Mouse (Mus musculus) retina, postnatal 1 day (tissue): ENCODE data around the gene Pex26.

Source experiments
- DNase-seq: peaks from one replicate; pipeline ENCODE4 v3.0.0-alpha.2; 2012

Pex26 gene

GRCm38 (mm10) chr6:121183414-121184173 is at the start of gene Pex26:
Gene Pex26, plus strand, starts transcription at chr6:121183667.
- DNase-seq: peak; percentile 96

DNA sequence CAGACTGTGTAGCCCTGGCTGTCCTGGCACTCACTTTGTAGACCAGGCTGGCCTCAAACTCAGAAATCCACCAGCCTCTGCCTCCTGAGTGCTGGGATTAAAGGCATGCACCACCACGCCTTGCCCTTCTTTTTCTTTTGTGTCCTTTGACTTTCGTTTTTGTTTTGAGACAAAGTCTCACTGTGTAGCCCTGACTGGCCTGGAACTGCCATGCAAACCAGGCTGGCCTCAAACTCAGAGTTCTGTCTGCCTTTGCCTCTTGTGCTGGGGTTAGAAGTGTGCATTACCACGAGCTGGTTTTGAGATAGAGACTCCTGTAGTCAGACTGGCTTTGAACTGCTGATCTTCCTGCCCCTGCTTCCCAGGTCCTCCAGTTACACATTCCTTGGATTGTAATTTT is 49.2 kb upstream of the Pex26 start:
- no peak for DNase-seq

- DNase-seq: no peak
Observed at GRCm38 (mm10) chr6:121134884-121135283, 48.6 kb upstream of the Pex26 start.

DNA sequence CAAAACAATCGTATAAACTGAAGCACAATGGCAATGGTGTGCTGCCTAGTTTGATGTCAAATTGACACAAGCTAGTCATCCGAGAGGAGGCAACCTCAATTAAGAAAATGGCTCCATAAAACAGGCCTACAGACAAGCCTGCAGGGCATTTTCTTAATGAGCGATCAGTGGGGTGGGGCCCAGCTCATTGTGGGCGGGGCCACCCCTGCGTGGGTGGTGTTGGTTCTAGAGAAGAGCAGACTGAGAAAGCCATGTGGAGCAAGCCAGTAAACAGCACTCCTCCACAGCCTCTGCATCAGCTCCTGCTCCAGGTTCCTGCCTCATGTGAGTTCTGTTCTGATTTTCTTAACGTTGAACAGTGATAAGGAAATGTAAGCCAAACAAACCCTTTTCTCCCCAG is 46.2 kb upstream of the Pex26 start:
- no peak for DNase-seq

- DNase-seq: no peak
Observed at GRCm38 (mm10) chr6:121138338-121139040, 45.0 kb upstream of the Pex26 start.

- DNase-seq: no peak
Observed at GRCm38 (mm10) chr6:121139271-121139670, 44.2 kb upstream of the Pex26 start.

- no peak for DNase-seq
Observed at GRCm38 (mm10) chr6:121142298-121142697, 41.2 kb upstream of the Pex26 start.

DNA sequence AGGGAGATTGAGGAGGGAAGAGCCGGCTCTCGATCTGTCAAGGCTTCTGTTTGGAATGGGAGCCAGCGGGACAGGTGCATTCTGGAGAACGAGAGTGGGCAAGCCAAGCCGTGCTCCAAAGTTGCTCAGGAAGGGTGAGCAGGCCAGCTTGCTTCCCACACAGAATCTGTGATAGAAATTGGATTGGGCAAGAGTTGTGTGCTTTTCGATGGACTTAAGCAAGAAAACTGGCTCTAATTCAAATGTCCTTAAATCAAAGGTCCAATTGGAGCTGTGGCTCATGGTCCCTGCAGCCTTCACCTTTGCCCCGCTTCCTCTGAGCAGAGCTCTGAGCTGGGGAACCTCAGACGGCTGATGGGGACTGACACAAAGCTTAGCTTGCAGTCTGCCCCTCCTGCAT is 40.0 kb upstream of the Pex26 start:
- DNase-seq: no peak

GRCm38 (mm10) chr6:121144066-121144465 is 39.4 kb upstream of the Pex26 start:
- DNase-seq: peak; percentile 59

- no peak for DNase-seq
Observed at GRCm38 (mm10) chr6:121145010-121145604, 38.4 kb upstream of the Pex26 start.

- no peak for DNase-seq
Observed at GRCm38 (mm10) chr6:121145906-121146305, 37.6 kb upstream of the Pex26 start.

- DNase-seq: no peak
Observed at GRCm38 (mm10) chr6:121146798-121147197, 36.7 kb upstream of the Pex26 start.

GRCm38 (mm10) chr6:121148360-121148759 is 35.1 kb upstream of the Pex26 start:
- no peak for DNase-seq

- DNase-seq: no peak
Observed at GRCm38 (mm10) chr6:121149420-121149819, 34.0 kb upstream of the Pex26 start.

- no peak for DNase-seq
Observed at GRCm38 (mm10) chr6:121150126-121150525, 33.3 kb upstream of the Pex26 start.

DNA sequence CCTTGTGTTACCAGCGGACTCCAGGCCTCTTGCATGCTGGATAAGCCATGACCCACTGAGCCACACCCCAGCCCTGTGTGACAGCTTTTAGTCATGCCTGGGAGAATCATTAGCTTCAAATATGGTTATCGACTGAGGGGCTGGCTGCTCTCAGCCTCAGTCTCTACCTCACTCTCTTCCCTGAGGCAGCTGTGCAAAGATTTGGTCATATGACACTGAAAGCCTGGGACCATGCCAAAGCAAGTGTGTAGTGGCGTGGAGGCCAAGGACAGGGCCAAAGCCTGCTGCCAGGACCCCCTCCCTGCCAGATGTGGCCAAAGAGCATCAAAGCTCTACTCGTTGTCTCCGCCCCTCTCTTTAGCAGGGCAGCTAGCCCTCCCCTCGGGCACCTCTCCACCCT is 31.7 kb upstream of the Pex26 start:
- no peak for DNase-seq

- no peak for DNase-seq
Observed at GRCm38 (mm10) chr6:121153177-121153576, 30.3 kb upstream of the Pex26 start.

GRCm38 (mm10) chr6:121154451-121155300 is 28.8 kb upstream of the Pex26 start:
- DNase-seq: no peak

GRCm38 (mm10) chr6:121156030-121156429 is 27.4 kb upstream of the Pex26 start:
- DNase-seq: no peak

- DNase-seq: no peak
Observed at GRCm38 (mm10) chr6:121159616-121160015, 23.9 kb upstream of the Pex26 start.

- no peak for DNase-seq
Observed at GRCm38 (mm10) chr6:121160126-121160525, 23.3 kb upstream of the Pex26 start.

GRCm38 (mm10) chr6:121162616-121163015 is 20.9 kb upstream of the Pex26 start:
- no peak for DNase-seq

DNA sequence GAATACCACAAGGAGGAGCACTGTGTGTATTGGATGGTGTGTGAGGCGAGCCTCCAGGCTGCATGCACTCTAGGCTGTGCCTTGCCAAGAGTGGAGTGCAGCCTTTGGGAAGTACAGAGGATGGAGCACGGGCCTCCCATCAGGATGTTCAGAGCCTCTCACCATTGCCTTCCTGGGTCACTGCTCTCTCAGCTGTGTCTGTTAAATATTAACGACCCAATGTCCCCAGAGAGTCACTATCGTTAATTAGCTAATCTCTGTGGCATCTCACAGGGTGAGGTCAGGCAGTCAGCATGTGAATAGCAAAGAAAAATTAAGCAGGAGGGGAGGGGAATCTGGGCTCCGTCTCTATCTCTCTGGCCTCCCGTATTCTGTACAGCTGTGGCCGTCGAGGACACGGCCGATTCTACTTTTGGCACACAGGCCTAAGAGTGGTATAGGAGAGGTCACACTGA is 17.3 kb upstream of the Pex26 start:
- peak; percentile 42 for DNase-seq
